Mouse (Mus musculus): ENCODE data around the gene Cdc42ep5. TPM values are rescaled to one million over a fixed set of nuclear protein-coding genes. Genes with fewer than 3 reads are reported as not detected.
A peak's percentile ranks its signal among the peaks of the same experiment; 100 is the strongest.
"Not testable (repeated sequence)": the region's sequence is repeated elsewhere in the genome, so short reads cannot be mapped to it uniquely, and the experiment has no call there.

The Cdc42ep5 gene
- total RNA-seq (2012; rRNA removed), result 13.3 and 17.2 TPM in 2 replicates

DNA sequence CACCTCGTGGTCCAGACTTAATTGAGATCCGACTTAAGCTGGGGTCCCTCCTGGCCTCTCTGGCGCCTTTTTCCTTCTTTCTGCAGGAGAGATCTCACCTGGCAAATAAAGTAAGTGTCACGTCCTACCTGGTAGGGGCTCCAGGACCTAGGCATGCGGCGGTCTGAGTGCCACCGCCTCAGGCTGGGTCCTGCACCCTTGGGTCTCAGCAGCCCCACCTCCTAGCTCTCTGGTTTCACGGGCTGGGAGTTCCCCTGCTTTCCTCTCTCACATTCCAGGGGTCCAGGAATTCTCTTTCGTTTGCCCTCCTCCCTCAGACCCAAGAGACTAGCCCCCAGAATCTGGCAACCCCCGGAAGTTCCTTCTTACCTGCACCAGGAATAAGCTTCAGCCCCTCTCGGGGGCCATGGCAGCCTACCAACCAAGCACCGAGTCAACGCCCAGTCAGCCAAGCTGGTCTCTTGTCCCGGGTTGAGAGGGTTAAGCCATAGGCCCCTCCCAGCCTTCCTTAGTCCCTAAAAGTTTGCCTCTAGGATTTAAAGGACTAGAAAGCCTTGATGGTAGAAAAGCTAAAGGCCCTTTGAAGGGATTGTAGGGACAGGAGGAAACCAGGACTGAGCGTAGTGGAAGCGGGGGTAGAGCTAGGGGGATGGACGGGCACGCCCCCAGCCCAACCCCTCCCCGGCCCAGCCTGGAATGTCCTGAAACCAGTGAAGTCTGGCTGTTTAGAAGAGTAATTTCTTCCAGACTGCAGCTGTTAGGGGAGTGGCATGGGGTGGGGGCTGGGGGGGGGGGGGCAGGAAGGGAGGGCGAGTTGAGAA lies at the start of gene Cdc42ep5:
Gene Cdc42ep5 (minus strand): TSS at position 771 of the 821 bp plus-strand sequence.
- Histone ChIP-seq H3K9me3 (ENCODE audit: control insufficient read depth, insufficient read depth, low read depth, low read length) (no peaks in the 10 kb centered on the region), H3K27ac (ENCODE audit: insufficient read depth, low read depth, low read length, poor library complexity, severe bottlenecking) (peak within 1 kb of the TSS; percentile 32), H3K9ac (ENCODE audit: insufficient read depth, low read depth, low read length, poor library complexity, severe bottlenecking) (peak within 1 kb of the TSS; percentile 56), H3K4me1 (ENCODE audit: control insufficient read depth in 2 of 2, insufficient read depth in 2 of 2, low read length in 2 of 2, poor library complexity in 1 of 2) (peaks cover 4 to 11% of the 10 kb centered on the region in 2 experiments; a peak in 1 of 4 replicates), H3K36me3 (ENCODE audit: control insufficient read depth, insufficient read depth, low read length, poor library complexity, severe bottlenecking) (no peaks in the 10 kb centered on the region; the same call in 1 of the 2 replicates), H3K4me3 (ENCODE audit: insufficient read depth in 1 of 2, low read depth in 1 of 2, low read length in 2 of 2, poor library complexity in 1 of 2, severe bottlenecking in 1 of 2) (peak within 1 kb of the TSS; percentile 55 to 67)
- in situ Hi-C loops (cut with MboI; ENCODE audit: low sequenced_read_pairs in 2 of 2, unreplicated experiment in 2 of 2), result no loop called here
- no peak for TF ChIP-seq ZNF384 (IDR thresholded peaks at IDR 0.05; ENCODE audit: low read depth, low read length)
- TF ChIP-seq MAFK (IDR thresholded peaks at IDR 0.05; ENCODE audit: insufficient read depth, low read depth, low read length), result no peak
- TF ChIP-seq ZC3H11A (IDR thresholded peaks at IDR 0.05; ENCODE audit: borderline replicate concordance, low read depth, low read length), result no peak
- no peak for TF ChIP-seq CHD2 (IDR thresholded peaks at IDR 0.05; ENCODE audit: low read depth, low read length)
- TF ChIP-seq HCFC1 (IDR thresholded peaks at IDR 0.05; ENCODE audit: borderline replicate concordance, insufficient read depth, low read length), result no peak
- no peak for DNase-seq (ENCODE audit: low read depth, low spot score)

DNA sequence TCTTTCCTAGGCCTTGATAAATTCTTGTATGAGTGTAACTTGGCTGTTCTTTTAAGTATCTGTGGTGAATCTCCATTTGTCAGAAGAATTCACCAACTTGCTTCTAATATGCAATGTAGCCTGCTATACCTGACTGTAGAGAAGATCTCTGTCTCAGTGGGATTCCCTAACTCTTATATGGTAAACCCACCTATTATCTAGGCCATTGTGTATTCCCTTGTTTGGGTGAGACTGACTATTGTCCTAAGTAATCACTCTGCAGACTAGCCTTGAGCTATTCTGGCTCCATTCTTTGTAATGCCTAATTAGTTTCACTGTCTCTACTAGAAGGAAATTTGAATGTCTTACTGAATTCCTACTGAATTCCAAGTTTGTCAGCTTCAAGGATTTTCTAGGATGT lies 48.8 kb upstream of the Cdc42ep5 start:
- not testable (repeated sequence) for H3K9ac ChIP-seq (ENCODE audit: insufficient read depth, low read depth, low read length, poor library complexity, severe bottlenecking); DNase-seq (ENCODE audit: low read depth, low spot score)

DNA sequence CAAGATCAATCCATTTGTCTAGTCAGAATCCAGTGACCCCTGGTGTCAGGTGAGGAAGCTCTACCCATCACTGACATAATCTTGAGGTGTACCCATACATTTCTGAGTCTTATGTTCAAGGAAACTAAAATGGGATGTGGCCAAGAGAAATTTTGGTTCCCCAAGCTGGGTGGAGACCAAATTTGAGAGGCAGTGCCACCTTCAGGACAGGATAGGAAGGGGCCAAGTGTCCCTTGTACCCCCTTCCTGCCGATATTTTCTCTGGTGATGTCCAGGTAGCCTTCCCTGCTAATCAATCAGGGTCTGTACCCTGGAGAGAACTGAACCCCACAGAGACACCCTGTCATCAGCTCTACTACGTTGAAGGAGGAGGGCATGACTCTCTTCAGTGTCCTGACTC lies 44.0 kb upstream of the Cdc42ep5 start:
- no peaks in the 10 kb centered on the region; a peak in 1 of 4 replicates for H3K4me1 ChIP-seq (ENCODE audit: control insufficient read depth in 2 of 2, insufficient read depth in 2 of 2, low read length in 2 of 2, poor library complexity in 1 of 2)
- no peak overlapping the region for H3K9ac ChIP-seq (ENCODE audit: insufficient read depth, low read depth, low read length, poor library complexity, severe bottlenecking)
- no peaks in the 10 kb centered on the region for H3K9me3 ChIP-seq (ENCODE audit: control insufficient read depth, insufficient read depth, low read depth, low read length)
- no peak overlapping the region for H3K27ac ChIP-seq (ENCODE audit: insufficient read depth, low read depth, low read length, poor library complexity, severe bottlenecking)
- DNase-seq (ENCODE audit: low read depth, low spot score), result no peak
- H3K36me3 ChIP-seq (ENCODE audit: control insufficient read depth, insufficient read depth, low read length, poor library complexity, severe bottlenecking), result no peaks in the 10 kb centered on the region
- no peak overlapping the region for H3K4me3 ChIP-seq (ENCODE audit: insufficient read depth in 1 of 2, low read depth in 1 of 2, low read length in 2 of 2, poor library complexity in 1 of 2, severe bottlenecking in 1 of 2)
- no peak for TF ChIP-seq MAFK (IDR thresholded peaks at IDR 0.05; ENCODE audit: insufficient read depth, low read depth, low read length)
- TF ChIP-seq ZNF384 (IDR thresholded peaks at IDR 0.05; ENCODE audit: low read depth, low read length), result no peak
- no peak for TF ChIP-seq HCFC1 (IDR thresholded peaks at IDR 0.05; ENCODE audit: borderline replicate concordance, insufficient read depth, low read length)
- no peak for TF ChIP-seq CHD2 (IDR thresholded peaks at IDR 0.05; ENCODE audit: low read depth, low read length)
- TF ChIP-seq ZC3H11A (IDR thresholded peaks at IDR 0.05; ENCODE audit: borderline replicate concordance, low read depth, low read length), result no peak
- in situ Hi-C loops (cut with MboI; ENCODE audit: low sequenced_read_pairs in 2 of 2, unreplicated experiment in 2 of 2), result no loop called here

More for the DNA sequence above, 48.8 kb upstream of the Cdc42ep5 start:
- H3K36me3 ChIP-seq (ENCODE audit: control insufficient read depth, insufficient read depth, low read length, poor library complexity, severe bottlenecking); H3K4me1 ChIP-seq (ENCODE audit: control insufficient read depth in 2 of 2, insufficient read depth in 2 of 2, low read length in 2 of 2, poor library complexity in 1 of 2); H3K4me3 ChIP-seq (ENCODE audit: insufficient read depth in 1 of 2, low read depth in 1 of 2, low read length in 2 of 2, poor library complexity in 1 of 2, severe bottlenecking in 1 of 2); H3K9me3 ChIP-seq (ENCODE audit: control insufficient read depth, insufficient read depth, low read depth, low read length); in situ Hi-C loops (cut with MboI; ENCODE audit: low sequenced_read_pairs in 2 of 2, unreplicated experiment in 2 of 2): not testable (repeated sequence)
- H3K27ac ChIP-seq (ENCODE audit: insufficient read depth, low read depth, low read length, poor library complexity, severe bottlenecking), result peak overlapping the region; percentile 31; the same call in 1 of the 2 replicates

DNA sequence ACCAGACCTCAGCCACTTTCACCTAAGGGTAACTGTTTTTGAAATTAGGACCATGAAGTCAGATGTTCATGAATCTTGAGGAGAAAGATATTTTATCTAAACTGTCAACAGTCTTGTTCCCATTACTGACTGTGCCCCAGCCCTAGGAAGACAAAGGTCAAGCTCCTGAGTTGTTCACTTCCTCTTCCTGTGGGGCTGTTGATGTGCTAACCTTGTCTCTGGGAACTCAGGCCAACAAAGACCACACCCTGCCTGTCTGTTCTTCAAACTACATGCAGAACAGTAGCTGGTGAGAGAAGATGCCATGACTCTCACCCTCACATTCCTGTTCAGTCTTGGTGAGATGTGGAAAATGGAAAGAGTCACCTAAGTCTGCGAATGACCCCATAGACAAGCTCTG lies 42.5 kb upstream of the Cdc42ep5 start:
- in situ Hi-C loops (cut with MboI; ENCODE audit: low sequenced_read_pairs in 2 of 2, unreplicated experiment in 2 of 2), result no loop called here
- H3K9ac ChIP-seq (ENCODE audit: insufficient read depth, low read depth, low read length, poor library complexity, severe bottlenecking), result no peak overlapping the region
- no peaks in the 10 kb centered on the region for H3K9me3 ChIP-seq (ENCODE audit: control insufficient read depth, insufficient read depth, low read depth, low read length)
- no peak for DNase-seq (ENCODE audit: low read depth, low spot score)
- H3K4me3 ChIP-seq (ENCODE audit: insufficient read depth in 1 of 2, low read depth in 1 of 2, low read length in 2 of 2, poor library complexity in 1 of 2, severe bottlenecking in 1 of 2), result no peak overlapping the region
- TF ChIP-seq HCFC1 (IDR thresholded peaks at IDR 0.05; ENCODE audit: borderline replicate concordance, insufficient read depth, low read length), result no peak
- TF ChIP-seq CHD2 (IDR thresholded peaks at IDR 0.05; ENCODE audit: low read depth, low read length), result no peak
- TF ChIP-seq ZNF384 (IDR thresholded peaks at IDR 0.05; ENCODE audit: low read depth, low read length), result no peak
- TF ChIP-seq ZC3H11A (IDR thresholded peaks at IDR 0.05; ENCODE audit: borderline replicate concordance, low read depth, low read length), result no peak
- no peak for TF ChIP-seq MAFK (IDR thresholded peaks at IDR 0.05; ENCODE audit: insufficient read depth, low read depth, low read length)
- no peaks in the 10 kb centered on the region for H3K36me3 ChIP-seq (ENCODE audit: control insufficient read depth, insufficient read depth, low read length, poor library complexity, severe bottlenecking)
- no peak overlapping the region for H3K27ac ChIP-seq (ENCODE audit: insufficient read depth, low read depth, low read length, poor library complexity, severe bottlenecking)
- H3K4me1 ChIP-seq (ENCODE audit: control insufficient read depth in 2 of 2, insufficient read depth in 2 of 2, low read length in 2 of 2, poor library complexity in 1 of 2), result no peaks in the 10 kb centered on the region; a peak in 1 of 4 replicates

All from ES-E14 (cell line).